Mouse (Mus musculus) cortical plate, adult 2 months (tissue): Measurements from ENCODE around the gene Arl15.

ENCODE experiments used
- CTCF ChIP-seq: fragments of 200-500 bp; IDR thresholded peaks from 2 replicates; pipeline ENCODE4 v1.5.1; 2011; ENCODE audit warnings: mild to moderate bottlenecking, control low read depth, low read length; ENCODE audit not compliant: insufficient read depth; ENCODE audit errors: extremely low read depth
- POLR2A ChIP-seq: fragments of 200-500 bp; IDR thresholded peaks from 2 replicates; pipeline ENCODE4 v1.6.1; 2011; ENCODE audit warnings: mild to moderate bottlenecking, low read length, control low read depth; ENCODE audit not compliant: insufficient read depth; ENCODE audit errors: extremely low read depth

- TF ChIP-seq CTCF (no peak), POLR2A (no peak)
These were observed 266.9 kb downstream of the Arl15 start for GRCm38 (mm10) chr13:114061234-114061633.
